Mouse (Mus musculus): ENCODE measurements around the gene Srl. TPM values are rescaled to one million over a fixed set of nuclear protein-coding genes. Genes with fewer than 3 reads are reported as not detected.
A peak's percentile ranks its signal among the peaks of the same experiment; 100 is the strongest.

The Srl gene
- total and polyA plus RNA-seq, 2 experiments from 2014 or later, result 11.6 to 34.4 TPM

GRCm38 (mm10) chr16:4570737-4571136, 29.1 kb upstream of the Srl start:
- Histone ChIP-seq H3K9ac (replicated peaks; ENCODE audit: low read length, poor library complexity, severe bottlenecking) (no peak overlapping the region), H3K27me3 (ENCODE audit: insufficient read depth, low read length) (no peaks in the 10 kb centered on the region), H3K4me1 (ENCODE audit: insufficient read depth, low read length) (peaks cover 4% of the 10 kb centered on the region; the same call in 1 of the 2 replicates), H3K27ac (ENCODE audit: low read depth, low read length) (no peak overlapping the region), H3K9me3 (ENCODE audit: low read length) (no peaks in the 10 kb centered on the region), H3K36me3 (ENCODE audit: insufficient read depth, low read length) (no peaks in the 10 kb centered on the region), H3K4me2 (ENCODE audit: low read depth, low read length, poor library complexity, severe bottlenecking) (no peak overlapping the region), H3K4me3 (ENCODE audit: low read depth, low read length) (no peak overlapping the region)
- ATAC-seq (ENCODE audit: low FRiP score) (no peak), DNase-seq (ENCODE audit: low spot score) (no peak)
- no peak for TF ChIP-seq CTCF (IDR thresholded peaks at IDR 0.05)
- WGBS, result 66% methylated on average over 4 of the region's 4 CpGs

- Histone ChIP-seq H3K4me1 (ENCODE audit: insufficient read depth, low read length) (peaks cover 4% of the 10 kb centered on the region; the same call in 1 of the 2 replicates), H3K4me2 (ENCODE audit: low read depth, low read length, poor library complexity, severe bottlenecking) (no peak overlapping the region), H3K9ac (replicated peaks; ENCODE audit: low read length, poor library complexity, severe bottlenecking) (no peak overlapping the region), H3K36me3 (ENCODE audit: insufficient read depth, low read length) (no peaks in the 10 kb centered on the region), H3K9me3 (ENCODE audit: low read length) (no peaks in the 10 kb centered on the region), H3K4me3 (ENCODE audit: low read depth, low read length) (no peak overlapping the region), H3K27me3 (ENCODE audit: insufficient read depth, low read length) (no peaks in the 10 kb centered on the region), H3K27ac (ENCODE audit: low read depth, low read length) (no peak overlapping the region)
- peak; percentile 82 for TF ChIP-seq CTCF (IDR thresholded peaks at IDR 0.05)
- WGBS, result 18% methylated on average over 4 of the region's 4 CpGs
- ATAC-seq (ENCODE audit: low FRiP score) (no peak), DNase-seq (ENCODE audit: low spot score) (peak; percentile 81)
Observed at GRCm38 (mm10) chr16:4567912-4568311, 26.3 kb upstream of the Srl start.

GRCm38 (mm10) chr16:4560145-4560952, 18.7 kb upstream of the Srl start:
- peak overlapping the region; percentile 94 for H3K4me2 ChIP-seq (ENCODE audit: low read depth, low read length, poor library complexity, severe bottlenecking)
- peak overlapping the region; percentile 53 for H3K9ac ChIP-seq (replicated peaks; ENCODE audit: low read length, poor library complexity, severe bottlenecking)
- no peaks in the 10 kb centered on the region for H3K4me1 ChIP-seq (ENCODE audit: insufficient read depth, low read length)
- H3K9me3 ChIP-seq (ENCODE audit: low read length), result no peaks in the 10 kb centered on the region
- peak overlapping the region; percentile 86 for H3K27ac ChIP-seq (ENCODE audit: low read depth, low read length)
- peak; percentile 34; the same call in 1 of the 2 replicates for ATAC-seq (ENCODE audit: low FRiP score)
- TF ChIP-seq CTCF (IDR thresholded peaks at IDR 0.05), result peak; percentile 77
- no peaks in the 10 kb centered on the region for H3K27me3 ChIP-seq (ENCODE audit: insufficient read depth, low read length)
- DNase-seq (ENCODE audit: low spot score), result peak; percentile 58
- 2% methylated on average over 38 of the region's 43 CpGs for WGBS
- peak overlapping the region; percentile 66 for H3K4me3 ChIP-seq (ENCODE audit: low read depth, low read length)
- H3K36me3 ChIP-seq (ENCODE audit: insufficient read depth, low read length), result no peaks in the 10 kb centered on the region

DNA sequence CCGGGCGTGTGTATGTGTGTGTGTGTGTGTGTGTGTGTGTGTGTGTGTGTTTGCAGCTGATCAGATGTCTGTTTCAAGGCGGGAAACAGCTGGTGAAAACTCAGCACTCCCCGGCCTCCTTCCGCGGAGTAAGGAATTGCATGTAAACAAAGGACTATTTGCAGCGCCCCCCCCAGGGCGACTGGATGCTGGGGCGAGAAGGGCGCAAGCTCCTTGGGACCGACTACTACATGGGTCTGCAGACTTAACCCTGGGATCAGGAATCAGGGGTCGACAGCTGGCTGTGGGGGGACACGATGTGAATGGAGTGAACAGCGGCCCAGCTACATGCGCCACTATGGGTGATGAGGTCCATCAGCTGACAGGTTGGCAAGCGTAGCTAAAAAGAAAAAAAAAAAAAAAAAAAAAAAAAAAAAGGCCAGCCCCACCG, 18.1 kb upstream of the Srl start, which contains the start of gene Tfap4:
TSS of gene Tfap4 (minus strand) at position 140 of the 430 bp plus-strand sequence.
- TF ChIP-seq CTCF (IDR thresholded peaks at IDR 0.05), result peak; percentile 62
- Histone ChIP-seq H3K4me1 (ENCODE audit: insufficient read depth, low read length) (no peaks in the 10 kb centered on the region), H3K9me3 (ENCODE audit: low read length) (no peaks in the 10 kb centered on the region), H3K4me3 (ENCODE audit: low read depth, low read length) (peak within 1 kb of the TSS; percentile 66), H3K27me3 (ENCODE audit: insufficient read depth, low read length) (no peaks in the 10 kb centered on the region), H3K36me3 (ENCODE audit: insufficient read depth, low read length) (no peaks in the 10 kb centered on the region), H3K9ac (replicated peaks; ENCODE audit: low read length, poor library complexity, severe bottlenecking) (peak within 1 kb of the TSS; percentile 53), H3K4me2 (ENCODE audit: low read depth, low read length, poor library complexity, severe bottlenecking) (peak within 1 kb of the TSS; percentile 94), H3K27ac (ENCODE audit: low read depth, low read length) (peak within 1 kb of the TSS; percentile 86)
- under 1% methylated on average over 15 of the region's 17 CpGs for WGBS
- DNase-seq (ENCODE audit: low spot score) (peak; percentile 92), ATAC-seq (ENCODE audit: low FRiP score) (peak; percentile 25)

GRCm38 (mm10) chr16:4558980-4559631, 17.5 kb upstream of the Srl start:
- Histone ChIP-seq H3K27ac (ENCODE audit: low read depth, low read length) (peak overlapping the region; percentile 86), H3K4me3 (ENCODE audit: low read depth, low read length) (peak overlapping the region; percentile 66), H3K9me3 (ENCODE audit: low read length) (no peaks in the 10 kb centered on the region), H3K27me3 (ENCODE audit: insufficient read depth, low read length) (no peaks in the 10 kb centered on the region), H3K36me3 (ENCODE audit: insufficient read depth, low read length) (no peaks in the 10 kb centered on the region), H3K4me2 (ENCODE audit: low read depth, low read length, poor library complexity, severe bottlenecking) (peak overlapping the region; percentile 94), H3K4me1 (ENCODE audit: insufficient read depth, low read length) (no peaks in the 10 kb centered on the region), H3K9ac (replicated peaks; ENCODE audit: low read length, poor library complexity, severe bottlenecking) (peak overlapping the region; percentile 53)
- no peak for TF ChIP-seq CTCF (IDR thresholded peaks at IDR 0.05)
- peak; percentile 66 for DNase-seq (ENCODE audit: low spot score)
- ATAC-seq (ENCODE audit: low FRiP score), result peak; percentile 60
- under 1% methylated on average over 43 of the region's 43 CpGs for WGBS

All from midbrain, postnatal 0 days (tissue).